Mouse (Mus musculus): ENCODE results near the gene Otogl. TPM values are rescaled to one million over a fixed set of nuclear protein-coding genes. Genes with fewer than 3 reads are reported as not detected.

Gene Otogl
- total RNA-seq (2022): under 1 TPM; 0.25 to 0.41 (median 0.39) TPM

- DNase-seq (ENCODE audit: low spot score in 2 of 2): no peak
Measured at GRCm38 (mm10) chr10:107912084-107912573, at the start of gene Otogl. Gene Otogl, minus strand, starts transcription at chr10:107912134.

- no peak for DNase-seq (ENCODE audit: low spot score in 2 of 2)
Measured at GRCm38 (mm10) chr10:107956588-107956987, 44.7 kb upstream of the Otogl start.

GRCm38 (mm10) chr10:107954444-107954843, 42.5 kb upstream of the Otogl start:
- DNase-seq (ENCODE audit: low spot score in 2 of 2): no peak

GRCm38 (mm10) chr10:107951596-107951995, 39.7 kb upstream of the Otogl start:
- no peak for DNase-seq (ENCODE audit: low spot score in 2 of 2)

- DNase-seq (ENCODE audit: low spot score in 2 of 2): no peak
Measured at GRCm38 (mm10) chr10:107949945-107950344, 38.0 kb upstream of the Otogl start.

- DNase-seq (ENCODE audit: low spot score in 2 of 2): no peak
Measured at GRCm38 (mm10) chr10:107948647-107949046, 36.7 kb upstream of the Otogl start.

- DNase-seq (ENCODE audit: low spot score in 2 of 2): no peak
Measured at GRCm38 (mm10) chr10:107948038-107948437, 36.1 kb upstream of the Otogl start.

- no peak for DNase-seq (ENCODE audit: low spot score in 2 of 2)
Measured at GRCm38 (mm10) chr10:107946348-107946747, 34.4 kb upstream of the Otogl start.

- no peak for DNase-seq (ENCODE audit: low spot score in 2 of 2)
Measured at GRCm38 (mm10) chr10:107943859-107944258, 31.9 kb upstream of the Otogl start.

- no peak for DNase-seq (ENCODE audit: low spot score in 2 of 2)
Measured at GRCm38 (mm10) chr10:107941188-107941900, 29.4 kb upstream of the Otogl start.

- DNase-seq (ENCODE audit: low spot score in 2 of 2): no peak
Measured at GRCm38 (mm10) chr10:107940302-107940701, 28.4 kb upstream of the Otogl start.

GRCm38 (mm10) chr10:107939821-107940220, 27.9 kb upstream of the Otogl start:
- DNase-seq (ENCODE audit: low spot score in 2 of 2): no peak

- no peak for DNase-seq (ENCODE audit: low spot score in 2 of 2)
Measured at GRCm38 (mm10) chr10:107934055-107934454, 22.1 kb upstream of the Otogl start.

GRCm38 (mm10) chr10:107933527-107933926, 21.6 kb upstream of the Otogl start:
- DNase-seq (ENCODE audit: low spot score in 2 of 2): no peak

GRCm38 (mm10) chr10:107931833-107932828, 20.2 kb upstream of the Otogl start:
- peak; percentile 52 to 59 for DNase-seq (ENCODE audit: low spot score in 2 of 2)

- DNase-seq (ENCODE audit: low spot score in 2 of 2): no peak
Measured at GRCm38 (mm10) chr10:107930471-107931021, 18.6 kb upstream of the Otogl start.

GRCm38 (mm10) chr10:107925306-107925705, 13.4 kb upstream of the Otogl start:
- DNase-seq (ENCODE audit: low spot score in 2 of 2): no peak

GRCm38 (mm10) chr10:107923860-107924259, 11.9 kb upstream of the Otogl start:
- no peak for DNase-seq (ENCODE audit: low spot score in 2 of 2)

- no peak for DNase-seq (ENCODE audit: low spot score in 2 of 2)
Measured at GRCm38 (mm10) chr10:107922750-107923149, 10.8 kb upstream of the Otogl start.

- DNase-seq (ENCODE audit: low spot score in 2 of 2): no peak
Measured at GRCm38 (mm10) chr10:107921549-107921948, 9.6 kb upstream of the Otogl start.

- no peak for DNase-seq (ENCODE audit: low spot score in 2 of 2)
Measured at GRCm38 (mm10) chr10:107921134-107921533, 9.2 kb upstream of the Otogl start.

GRCm38 (mm10) chr10:107913013-107913412, 1.1 kb upstream of the Otogl start:
- DNase-seq (ENCODE audit: low spot score in 2 of 2): no peak

All from layer of hippocampus, adult 8-10 months (tissue).